Mouse (Mus musculus) C2C12 (cell line): ENCODE measurements around the gene Slc35f6.

Experiments
- CTCF ChIP-seq: IDR thresholded peaks from one replicate; pipeline ENCODE4 v1.5.1; 2011; ENCODE audit not compliant: control insufficient read depth, insufficient read depth, insufficient read length
- MAX ChIP-seq: IDR thresholded peaks from one replicate; pipeline ENCODE4 v1.6.1; 2011; ENCODE audit warnings: mild to moderate bottlenecking, control low read depth
- MYOD1 ChIP-seq: IDR thresholded peaks from one replicate; pipeline ENCODE4 v1.6.1; 2011; ENCODE audit warnings: low read depth; ENCODE audit not compliant: control insufficient read depth, insufficient read length
- USF1 ChIP-seq: IDR thresholded peaks from one replicate; pipeline ENCODE4 v1.6.1; 2011; ENCODE audit warnings: low read depth, mild to moderate bottlenecking, control low read depth, moderate library complexity

- no peak for TF ChIP-seq MAX
- TF ChIP-seq USF1 = no peak
- no peak for TF ChIP-seq MYOD1
- TF ChIP-seq CTCF = no peak
Measured at GRCm38 (mm10) chr5:30660278-30660677, 12.5 kb downstream of the Slc35f6 start.
